Mouse (Mus musculus) urinary bladder, postnatal 10 days (tissue): ENCODE data around the gene Hat1.

ENCODE experiments used
- DNase-seq: peaks from one replicate; pipeline ENCODE4 v3.0.0; 2022; ENCODE audit warnings: low spot score

The Hat1 gene

DNA sequence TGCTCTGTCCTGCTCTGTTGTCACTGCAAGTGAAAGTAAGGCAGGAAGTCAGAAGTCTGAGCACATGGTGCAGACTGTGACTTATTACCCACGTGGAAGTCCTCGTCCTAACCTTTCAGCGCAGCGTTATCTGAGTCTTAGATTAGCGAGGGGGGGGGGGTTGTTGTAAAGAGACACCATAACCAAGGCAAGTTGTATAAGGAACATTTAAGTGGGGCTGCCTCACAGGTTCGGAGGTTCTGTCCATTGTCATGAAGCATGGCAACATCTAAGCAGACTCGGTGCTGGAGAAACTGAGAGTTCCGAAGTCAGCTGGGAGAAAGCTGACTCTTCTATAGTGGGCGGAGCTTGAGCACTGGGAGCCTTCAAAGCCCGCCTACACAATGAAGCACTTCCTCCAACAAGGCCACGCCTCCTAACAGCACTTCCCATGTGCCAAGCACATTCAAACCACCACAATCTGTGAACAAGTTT, 12.3 kb upstream of the Hat1 start:
- no peak for DNase-seq

GRCm38 (mm10) chr2:71377426-71377825, 11.3 kb upstream of the Hat1 start:
- no peak for DNase-seq

GRCm38 (mm10) chr2:71381962-71382361, 6.8 kb upstream of the Hat1 start:
- no peak for DNase-seq

- DNase-seq = no peak
These were observed 4.9 kb upstream of the Hat1 start for GRCm38 (mm10) chr2:71383890-71384289.

DNA sequence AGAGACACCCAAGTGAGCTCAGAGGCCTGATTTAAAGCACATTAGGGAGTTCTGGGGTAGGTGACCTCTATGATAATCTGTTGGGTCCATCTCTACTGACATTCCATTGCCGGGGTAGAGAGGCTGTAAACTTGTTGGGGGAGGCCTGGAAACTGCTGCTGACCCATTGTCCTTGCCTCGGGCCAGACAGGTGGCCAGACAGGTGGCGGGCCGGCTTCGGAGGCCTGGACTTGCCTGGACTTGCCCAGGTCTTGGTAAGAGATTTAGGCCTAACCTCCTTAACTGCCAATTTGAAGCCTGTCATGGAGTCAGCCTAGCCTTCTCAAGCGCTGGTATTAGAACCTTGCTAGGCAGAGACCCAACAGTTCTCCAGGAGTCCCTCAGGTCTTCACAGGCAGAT, 992 bp upstream of the Hat1 start:
- DNase-seq = no peak

GRCm38 (mm10) chr2:71389864-71390263, 1.1 kb downstream of the Hat1 start:
- DNase-seq = no peak

DNA sequence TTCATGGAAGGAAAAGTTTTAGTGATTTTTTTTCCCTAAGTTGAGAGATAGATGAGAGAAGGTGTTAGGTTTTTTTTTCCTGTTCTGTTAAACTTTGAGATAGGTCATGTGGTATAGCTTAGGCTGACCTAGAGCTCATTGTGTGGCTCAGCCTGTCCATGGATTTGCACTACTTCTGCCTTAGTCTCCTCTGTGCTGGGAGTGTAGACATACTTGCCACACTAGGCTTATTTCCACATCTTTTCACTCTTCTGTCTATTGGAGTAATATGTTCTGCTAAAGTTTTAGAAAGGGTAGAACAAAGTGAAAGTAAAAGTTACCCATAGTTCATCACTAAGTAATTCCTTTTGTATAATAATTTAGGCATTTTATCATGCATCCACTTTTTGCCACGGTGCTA, 16.9 kb downstream of the Hat1 start:
- DNase-seq = no peak

GRCm38 (mm10) chr2:71418760-71419280, 30.1 kb downstream of the Hat1 start:
- no peak for DNase-seq

- DNase-seq = no peak
These were observed 30.6 kb downstream of the Hat1 start for GRCm38 (mm10) chr2:71419408-71419807.

- DNase-seq = no peak
These were observed 32.2 kb downstream of the Hat1 start for GRCm38 (mm10) chr2:71420895-71421425.

GRCm38 (mm10) chr2:71424545-71424944, 35.8 kb downstream of the Hat1 start:
- DNase-seq = no peak

GRCm38 (mm10) chr2:71435440-71435839, 46.7 kb downstream of the Hat1 start:
- DNase-seq = no peak

DNA sequence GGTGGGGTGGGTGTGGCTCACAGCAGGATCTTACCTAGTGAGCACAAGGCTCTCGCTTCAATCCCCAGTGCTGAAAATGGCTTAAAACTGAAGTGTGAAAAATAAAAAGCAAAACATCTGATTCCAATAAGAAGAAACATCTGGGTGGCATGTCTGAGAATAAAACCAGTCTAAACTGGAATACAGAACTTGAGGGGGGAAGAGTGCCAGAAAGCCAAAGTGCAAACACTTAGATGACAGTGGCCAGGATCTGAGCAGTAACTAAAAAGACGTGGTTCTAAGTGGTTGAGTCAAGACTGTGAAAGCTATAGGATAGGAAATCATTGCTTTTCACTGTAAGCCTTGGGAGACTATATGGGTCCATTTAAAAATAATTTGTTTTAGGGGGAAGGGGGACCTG, 54.6 kb downstream of the Hat1 start:
- no peak for DNase-seq

DNA sequence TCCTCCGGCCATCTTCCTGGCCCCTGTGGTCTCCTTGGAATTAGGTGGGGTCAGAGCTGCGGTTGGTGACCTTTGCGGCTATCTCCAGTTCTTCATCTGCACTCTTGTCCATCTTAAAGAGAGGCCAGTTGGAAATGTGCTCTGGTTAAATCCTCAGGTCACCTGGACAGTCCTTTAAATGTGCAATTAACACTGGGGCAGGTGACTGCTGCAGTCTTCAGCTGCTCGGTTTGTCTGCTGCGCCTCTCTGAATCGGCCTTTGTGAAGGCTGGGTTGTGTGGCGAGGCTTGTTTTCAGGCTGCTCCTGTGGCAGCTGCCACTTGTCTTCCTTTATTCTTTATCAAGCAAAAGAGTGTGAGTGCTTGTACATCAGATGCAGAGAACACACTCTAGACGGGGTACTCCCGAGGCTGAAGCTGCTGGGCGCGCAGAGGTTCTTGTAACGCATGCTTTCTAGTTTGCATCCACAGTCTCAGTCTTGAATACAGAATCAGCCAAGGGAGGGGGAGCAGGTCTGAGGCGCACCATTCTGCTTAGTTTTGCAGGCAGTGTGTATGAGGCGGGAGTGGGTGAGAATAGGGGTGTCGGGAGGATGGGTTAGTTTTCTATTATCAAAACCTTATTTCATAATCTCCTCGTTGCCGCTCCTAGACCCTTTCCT, 56.9 kb downstream of the Hat1 start:
- DNase-seq = no peak

DNA sequence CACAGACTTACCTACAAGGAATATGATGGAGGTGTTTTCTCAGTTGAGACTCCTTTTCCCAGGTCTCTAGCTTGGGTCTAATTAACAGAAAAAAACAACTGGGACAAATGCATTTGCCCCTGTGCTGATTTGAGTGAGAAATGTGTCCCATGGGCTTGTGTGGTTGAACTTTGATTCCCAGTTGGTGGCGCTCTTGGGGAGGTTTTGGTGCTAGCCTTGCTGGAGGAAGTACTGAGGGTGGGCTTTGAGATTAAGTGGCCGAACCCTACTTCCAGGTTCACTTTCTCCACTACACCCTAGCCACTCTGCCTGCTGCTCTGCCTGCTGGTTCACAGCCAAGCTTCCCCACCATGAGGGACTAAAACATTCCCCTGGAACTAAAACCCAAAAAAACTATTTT, 60.8 kb downstream of the Hat1 start:
- no peak for DNase-seq

DNA sequence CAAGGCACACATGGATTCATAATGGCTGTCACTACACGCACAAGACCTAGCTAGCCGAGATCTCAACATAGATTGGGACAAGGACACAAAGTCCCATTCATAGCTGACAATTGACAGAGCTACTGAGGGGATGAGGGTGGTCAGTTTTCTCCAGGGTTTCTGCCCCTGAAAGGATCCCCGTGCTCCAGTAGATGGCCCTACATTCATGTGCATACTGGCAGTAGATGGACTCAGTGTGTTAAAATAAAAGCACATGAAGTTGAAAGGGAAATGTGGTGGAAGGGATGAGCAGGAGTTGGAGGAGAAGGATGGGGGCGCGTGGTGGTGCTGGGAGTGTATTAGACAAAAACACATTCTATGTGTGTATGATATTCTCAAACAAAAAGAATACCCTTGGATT, 63.0 kb downstream of the Hat1 start:
- no peak for DNase-seq

DNA sequence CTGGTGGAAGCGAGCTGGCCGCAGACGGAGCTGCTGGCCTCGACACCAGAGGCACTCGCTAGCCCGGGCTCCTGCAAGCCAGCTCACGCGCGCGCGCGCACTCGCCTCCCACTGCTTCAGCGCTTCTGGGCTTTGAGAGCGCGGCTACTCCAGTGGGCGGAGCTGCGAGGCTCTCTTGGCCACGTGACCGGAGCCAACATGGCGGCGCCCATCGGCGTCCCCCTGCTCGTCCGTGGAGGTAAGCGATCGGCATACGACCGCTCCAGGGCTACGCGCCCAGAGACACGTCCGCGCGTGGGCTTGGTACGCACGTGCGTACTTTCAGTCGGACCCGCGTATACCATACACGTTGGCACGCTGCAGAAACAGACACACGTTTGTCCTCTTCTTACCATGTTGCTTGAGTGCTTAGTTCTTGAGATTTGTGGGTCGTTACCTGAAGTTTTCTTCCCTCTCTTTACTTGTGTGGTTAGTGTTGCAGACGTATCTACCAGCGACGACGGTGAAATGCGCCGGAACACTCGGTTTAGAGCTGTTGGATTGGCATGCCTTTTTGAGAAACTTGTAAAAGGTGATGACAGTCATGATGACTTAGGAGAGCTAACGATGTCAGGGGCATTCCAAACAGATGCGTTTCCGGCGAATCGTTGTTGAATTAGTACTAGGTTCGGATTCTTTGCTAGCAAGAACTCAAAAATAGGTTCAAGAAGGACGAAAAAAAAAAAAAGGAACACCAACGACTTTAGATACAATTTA, 64.6 kb downstream of the Hat1 start, which contains the start of gene Metap1d:
Metap1d (plus strand) TSS at position 116 of the 756 bp plus-strand sequence.
- peak; percentile 52 for DNase-seq

- DNase-seq = no peak
These were observed 65.1 kb downstream of the Hat1 start for GRCm38 (mm10) chr2:71453917-71454260.

DNA sequence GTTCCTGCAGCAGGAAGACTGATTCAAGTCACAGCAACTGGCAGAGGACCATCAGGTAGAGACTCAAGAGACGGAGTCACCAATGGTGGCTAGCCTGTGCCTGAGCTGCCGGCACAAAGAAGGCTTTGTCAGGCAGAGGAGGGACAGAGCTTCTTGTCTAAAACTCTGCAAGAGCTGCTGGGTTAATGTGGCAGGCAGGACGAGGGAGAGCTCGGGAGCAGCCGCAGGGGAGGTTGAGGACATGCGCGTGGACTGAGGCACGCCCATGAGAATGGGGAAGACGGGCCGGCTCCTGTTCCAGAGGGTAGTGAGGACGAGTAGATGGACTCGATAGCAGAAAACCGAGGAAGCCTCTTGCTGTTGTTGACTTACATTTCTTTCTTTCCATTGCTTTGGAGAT, 69.9 kb downstream of the Hat1 start:
- no peak for DNase-seq

- no peak for DNase-seq
These were observed 70.9 kb downstream of the Hat1 start for GRCm38 (mm10) chr2:71459659-71460058.

- DNase-seq = no peak
These were observed 72.4 kb downstream of the Hat1 start for GRCm38 (mm10) chr2:71461139-71461538.

GRCm38 (mm10) chr2:71461589-71461988, 72.8 kb downstream of the Hat1 start:
- no peak for DNase-seq

GRCm38 (mm10) chr2:71462066-71462465, 73.3 kb downstream of the Hat1 start:
- no peak for DNase-seq
